Mouse (Mus musculus): ENCODE data around the gene Rps6ka5.
A peak's percentile ranks its signal among the peaks of the same experiment; 100 is the strongest.

The Rps6ka5 gene

DNA sequence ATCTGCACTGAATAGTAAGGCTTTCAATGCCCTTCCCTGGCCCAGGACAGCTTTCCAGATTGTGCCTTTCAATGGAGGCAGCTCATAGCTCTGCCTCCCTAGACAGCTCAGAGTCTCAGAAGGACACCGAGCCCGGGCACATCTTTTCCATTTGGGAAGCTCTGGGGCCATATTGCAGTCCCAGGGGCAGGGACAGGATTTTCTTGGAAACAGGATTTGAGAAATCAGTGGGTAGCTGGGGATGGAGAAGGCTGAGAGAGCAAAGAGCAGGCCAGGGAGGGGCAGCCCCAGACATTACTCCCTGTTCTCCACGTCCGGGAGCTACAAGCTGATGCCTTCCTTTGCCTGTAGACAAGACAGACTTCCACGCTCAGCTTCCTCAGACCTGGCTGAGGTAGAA, 197.1 kb downstream of the Rps6ka5 start:
- DNase-seq (ENCODE audit: low read depth, low spot score): no peak
- H3K36me3 ChIP-seq (ENCODE audit: control insufficient read depth, insufficient read depth, low read length, poor library complexity, severe bottlenecking): no peaks in the 10 kb centered on the region
- H3K27me3 ChIP-seq (ENCODE audit: control insufficient read depth, insufficient read depth, low read length, poor library complexity, severe bottlenecking): no peaks in the 10 kb centered on the region

DNA sequence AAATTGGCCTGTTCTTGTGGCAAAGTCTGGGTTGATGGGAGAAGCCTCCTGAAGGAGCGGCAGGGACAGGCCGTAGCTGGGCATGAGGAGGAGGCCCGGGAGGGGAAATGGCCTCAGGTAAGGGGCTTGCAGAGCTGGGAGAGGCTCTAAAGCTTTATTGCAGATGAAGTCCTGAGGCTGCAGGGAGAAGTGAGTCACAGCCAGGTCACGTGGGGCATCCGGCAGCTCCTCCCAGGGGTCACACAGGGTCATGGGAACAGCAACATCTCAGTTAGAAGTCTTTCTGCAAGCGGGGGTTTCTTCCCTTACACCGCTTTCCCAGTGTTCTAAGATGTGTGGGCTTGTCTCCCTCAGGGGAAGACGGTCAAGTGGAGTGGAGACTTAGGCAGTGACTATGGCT, 197.6 kb downstream of the Rps6ka5 start:
- Histone ChIP-seq H3K36me3 (ENCODE audit: control insufficient read depth, insufficient read depth, low read length, poor library complexity, severe bottlenecking) (no peaks in the 10 kb centered on the region), H3K27me3 (ENCODE audit: control insufficient read depth, insufficient read depth, low read length, poor library complexity, severe bottlenecking) (no peaks in the 10 kb centered on the region)
- DNase-seq (ENCODE audit: low read depth, low spot score): no peak

DNA sequence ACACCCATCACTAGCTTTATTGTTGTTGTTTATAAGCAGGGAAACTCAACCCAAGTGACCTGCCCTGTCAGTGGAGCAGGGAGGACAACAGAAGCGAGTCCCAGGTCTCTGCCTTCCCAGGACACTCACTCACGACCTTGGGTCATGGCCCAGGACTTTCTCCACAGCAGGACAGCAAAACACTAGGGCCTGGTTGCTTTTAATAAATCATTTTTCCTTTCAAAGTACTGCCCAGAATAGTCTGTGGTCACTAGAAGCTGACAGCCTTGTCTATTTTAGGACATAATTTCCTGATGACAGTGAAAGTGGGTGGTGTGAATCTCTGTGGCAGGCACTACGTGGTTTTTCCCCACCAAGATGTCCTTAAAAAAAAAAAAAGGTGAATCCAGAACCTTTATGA, 198.5 kb downstream of the Rps6ka5 start:
- H3K36me3 ChIP-seq (ENCODE audit: control insufficient read depth, insufficient read depth, low read length, poor library complexity, severe bottlenecking): no peaks in the 10 kb centered on the region
- no peak for DNase-seq (ENCODE audit: low read depth, low spot score)
- H3K27me3 ChIP-seq (ENCODE audit: control insufficient read depth, insufficient read depth, low read length, poor library complexity, severe bottlenecking): no peaks in the 10 kb centered on the region

DNA sequence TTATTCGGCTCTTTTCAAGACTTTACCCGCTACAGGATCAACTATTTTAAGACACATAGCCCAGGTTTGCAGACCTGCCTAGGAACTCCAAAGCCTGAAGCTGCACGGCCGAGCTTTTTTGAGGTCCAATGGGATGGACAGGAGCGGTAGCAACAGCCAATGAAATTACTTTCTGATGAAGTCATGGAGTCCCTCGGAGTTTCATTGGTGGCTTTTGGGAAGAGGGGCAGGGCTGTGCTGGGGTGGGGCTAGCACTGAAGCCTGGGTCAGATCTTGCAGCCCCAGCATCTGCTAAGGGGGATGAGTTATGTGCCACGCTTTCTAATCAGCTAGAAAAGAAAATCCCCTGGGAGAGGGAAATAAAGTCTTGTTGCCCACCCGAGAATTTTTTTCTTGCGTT, 199.0 kb downstream of the Rps6ka5 start:
- peak; percentile 82 for DNase-seq (ENCODE audit: low read depth, low spot score)
- no peaks in the 10 kb centered on the region for H3K36me3 ChIP-seq (ENCODE audit: control insufficient read depth, insufficient read depth, low read length, poor library complexity, severe bottlenecking)
- H3K27me3 ChIP-seq (ENCODE audit: control insufficient read depth, insufficient read depth, low read length, poor library complexity, severe bottlenecking): no peaks in the 10 kb centered on the region

DNA sequence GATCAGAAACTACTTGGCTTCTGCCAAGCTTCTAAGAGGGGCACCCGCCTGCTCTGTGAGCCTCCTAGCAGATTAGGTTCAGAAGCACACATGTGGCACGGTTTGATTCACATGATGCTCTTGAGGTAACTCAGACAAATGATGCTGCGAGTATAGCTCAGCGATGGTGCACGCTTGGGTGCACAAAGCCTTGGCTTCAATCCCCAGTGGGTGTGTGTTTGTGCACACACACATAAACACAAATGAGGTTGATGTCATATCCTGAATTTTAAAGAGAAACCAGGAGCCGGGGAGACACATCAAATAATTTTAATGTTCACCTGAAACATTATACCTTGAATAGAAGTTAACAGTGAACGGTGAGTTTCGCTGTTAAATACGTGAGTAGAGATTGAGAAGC, 199.5 kb downstream of the Rps6ka5 start:
- H3K36me3 ChIP-seq (ENCODE audit: control insufficient read depth, insufficient read depth, low read length, poor library complexity, severe bottlenecking): no peaks in the 10 kb centered on the region
- no peaks in the 10 kb centered on the region for H3K27me3 ChIP-seq (ENCODE audit: control insufficient read depth, insufficient read depth, low read length, poor library complexity, severe bottlenecking)
- peak; percentile 67 for DNase-seq (ENCODE audit: low read depth, low spot score)

DNA sequence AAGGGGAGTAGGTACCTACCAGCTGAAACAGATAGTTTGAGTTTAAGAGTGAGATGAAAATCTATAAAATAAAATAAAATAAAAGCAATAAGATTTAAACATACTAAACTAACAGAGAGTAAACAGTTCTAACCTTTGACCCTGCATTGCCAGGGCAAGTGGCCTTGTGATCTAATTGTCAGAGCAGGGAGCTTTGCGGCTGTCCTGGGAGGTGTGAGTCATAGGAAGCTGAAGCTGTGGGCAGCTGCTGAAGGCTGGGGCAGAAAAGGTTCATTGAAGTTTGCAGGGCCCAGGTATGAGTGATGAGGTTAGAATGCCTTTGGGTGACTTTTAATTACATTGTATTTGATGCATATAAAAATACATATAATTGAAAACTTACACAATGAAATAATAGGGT, 200.8 kb downstream of the Rps6ka5 start:
- Histone ChIP-seq H3K36me3 (ENCODE audit: control insufficient read depth, insufficient read depth, low read length, poor library complexity, severe bottlenecking) (no peaks in the 10 kb centered on the region), H3K27me3 (ENCODE audit: control insufficient read depth, insufficient read depth, low read length, poor library complexity, severe bottlenecking) (no peaks in the 10 kb centered on the region)
- DNase-seq (ENCODE audit: low read depth, low spot score): no peak

DNA sequence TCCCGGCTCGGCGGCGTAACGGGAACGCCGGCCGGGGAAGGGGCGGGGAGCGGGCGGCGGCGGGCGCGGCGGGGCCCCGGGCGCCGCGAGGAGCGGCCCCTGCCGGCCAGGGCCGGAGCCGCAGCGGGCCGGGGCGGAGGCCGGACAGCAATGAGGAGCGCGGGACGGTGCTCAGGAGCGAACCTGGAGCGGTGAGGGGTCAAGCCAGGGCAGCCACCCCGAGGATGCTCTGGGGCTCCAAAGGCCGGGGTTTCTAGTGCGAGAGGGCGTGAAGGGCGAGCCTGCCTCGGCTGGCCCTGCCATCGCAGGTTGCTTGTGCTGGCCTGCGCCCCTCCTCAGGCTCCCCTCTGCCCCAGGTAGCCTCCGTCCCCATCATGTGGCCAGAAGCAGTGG, 206.0 kb downstream of the Rps6ka5 start, which contains the start of gene Ttc7b:
Gene Ttc7b (minus strand): TSS at position 33 of the 393 bp plus-strand sequence.
- peak; percentile 62 for DNase-seq (ENCODE audit: low read depth, low spot score)
- Histone ChIP-seq H3K27me3 (ENCODE audit: control insufficient read depth, insufficient read depth, low read length, poor library complexity, severe bottlenecking) (no peaks in the 10 kb centered on the region), H3K36me3 (ENCODE audit: control insufficient read depth, insufficient read depth, low read length, poor library complexity, severe bottlenecking) (no peaks in the 10 kb centered on the region)

DNA sequence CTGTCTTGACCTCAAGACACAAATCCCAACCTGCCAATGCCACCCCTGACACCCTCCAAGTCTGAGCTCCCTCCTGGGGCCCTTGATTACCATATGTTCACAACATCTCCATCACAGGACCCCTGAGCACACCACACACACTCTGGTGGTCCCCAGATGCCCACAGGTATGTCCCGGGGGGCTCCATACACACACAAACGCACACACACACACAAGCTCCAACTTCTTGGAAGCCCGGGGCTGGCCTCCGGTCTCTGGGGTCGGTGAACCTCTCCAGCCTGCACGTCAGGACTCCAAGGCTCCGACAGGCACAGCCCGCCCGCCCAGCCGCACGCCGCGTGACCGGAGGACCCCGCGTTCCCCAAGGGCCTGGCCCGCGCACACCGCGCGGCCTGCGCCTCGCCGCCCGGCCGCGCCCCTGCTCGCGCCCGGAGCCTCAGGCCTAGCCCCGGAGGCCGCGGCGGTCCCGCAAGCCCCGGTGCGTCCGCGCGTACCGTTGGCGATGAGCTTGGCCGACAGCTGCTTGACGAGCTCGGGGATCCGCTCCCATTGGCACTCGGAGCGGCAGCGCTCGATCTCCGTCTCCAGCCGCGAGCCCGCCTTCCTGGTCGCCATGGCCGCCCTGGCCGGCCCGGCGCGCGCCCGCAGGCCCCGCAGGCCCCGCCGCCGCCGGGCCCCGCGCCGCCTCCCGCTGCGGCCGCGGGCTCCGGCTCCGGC, 206.5 kb downstream of the Rps6ka5 start:
- Histone ChIP-seq H3K36me3 (ENCODE audit: control insufficient read depth, insufficient read depth, low read length, poor library complexity, severe bottlenecking) (no peaks in the 10 kb centered on the region), H3K27me3 (ENCODE audit: control insufficient read depth, insufficient read depth, low read length, poor library complexity, severe bottlenecking) (no peaks in the 10 kb centered on the region)
- DNase-seq (ENCODE audit: low read depth, low spot score): peak; percentile 51

DNA sequence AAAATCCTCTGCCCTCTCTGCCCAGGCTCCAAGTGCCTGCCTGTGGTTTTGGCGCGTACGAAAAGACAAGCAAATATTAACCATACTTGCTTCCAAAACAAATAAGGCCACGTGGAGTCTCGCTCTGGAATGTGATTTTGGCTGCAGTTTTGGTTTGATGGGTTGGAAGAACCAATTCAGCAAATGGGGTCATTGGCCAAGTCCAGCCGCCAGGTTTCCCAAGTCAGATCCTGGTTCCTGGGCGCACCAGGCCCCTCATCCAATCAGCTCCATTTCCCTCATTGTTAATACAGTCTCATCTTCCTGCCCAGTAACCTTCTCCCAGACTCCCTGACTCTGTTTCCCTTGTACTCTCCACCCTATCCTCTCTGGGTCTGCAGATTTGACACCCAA, 207.1 kb downstream of the Rps6ka5 start:
- H3K27me3 ChIP-seq (ENCODE audit: control insufficient read depth, insufficient read depth, low read length, poor library complexity, severe bottlenecking): no peaks in the 10 kb centered on the region
- H3K36me3 ChIP-seq (ENCODE audit: control insufficient read depth, insufficient read depth, low read length, poor library complexity, severe bottlenecking): no peaks in the 10 kb centered on the region
- DNase-seq (ENCODE audit: low read depth, low spot score): no peak

DNA sequence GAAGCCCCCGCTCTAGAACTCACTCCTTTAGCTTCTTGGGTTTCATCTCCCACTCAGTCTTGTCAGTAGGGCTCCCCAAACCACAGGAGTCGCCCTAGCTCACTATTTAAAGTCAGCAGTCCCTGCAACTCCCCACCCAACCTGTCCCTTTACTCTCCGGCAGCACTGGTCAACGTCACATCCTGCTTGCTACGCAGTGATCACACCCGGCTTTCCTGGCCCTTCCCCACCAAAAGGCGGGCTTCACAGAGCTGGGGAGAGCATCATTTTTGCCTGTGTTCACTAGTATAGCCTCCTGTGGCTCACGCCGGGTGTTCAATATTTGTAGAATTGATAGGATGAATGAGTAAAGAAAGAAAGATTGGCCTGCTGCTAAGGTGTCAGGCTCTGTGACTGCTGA, 209.4 kb downstream of the Rps6ka5 start:
- no peaks in the 10 kb centered on the region for H3K27me3 ChIP-seq (ENCODE audit: control insufficient read depth, insufficient read depth, low read length, poor library complexity, severe bottlenecking)
- DNase-seq (ENCODE audit: low read depth, low spot score): no peak
- H3K36me3 ChIP-seq (ENCODE audit: control insufficient read depth, insufficient read depth, low read length, poor library complexity, severe bottlenecking): no peaks in the 10 kb centered on the region

DNA sequence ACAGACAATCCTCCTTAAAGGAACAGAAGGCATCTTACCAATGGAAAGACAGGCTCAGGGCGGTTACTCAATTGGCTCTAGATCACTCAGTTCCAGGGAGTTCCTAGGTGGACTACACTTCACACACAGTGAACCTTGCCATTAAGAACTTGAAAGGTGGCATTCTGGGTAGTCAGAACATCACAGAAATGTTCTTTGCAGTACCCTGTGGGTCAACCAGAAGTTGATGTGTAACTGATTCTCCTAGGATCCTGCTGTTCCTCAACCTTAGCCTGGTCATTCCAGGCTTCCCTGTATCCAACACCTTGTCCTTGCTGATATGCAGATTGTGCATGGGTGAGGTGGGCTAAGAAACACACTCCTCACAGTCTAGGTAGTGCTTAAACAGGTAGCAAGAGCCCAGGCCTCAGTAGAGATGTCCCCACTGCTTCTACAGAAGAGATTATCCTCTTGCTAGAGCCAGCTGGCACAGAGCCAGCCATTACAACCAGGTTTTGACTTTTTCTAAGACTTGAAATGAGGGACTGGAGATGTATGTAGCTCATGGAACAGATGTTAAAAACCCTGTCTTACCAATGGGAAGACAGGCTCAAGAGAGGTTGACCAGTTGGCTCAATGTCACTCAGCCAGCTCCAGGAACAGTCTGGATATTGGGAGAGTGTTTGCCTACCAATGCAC, 210.5 kb downstream of the Rps6ka5 start:
- H3K27me3 ChIP-seq (ENCODE audit: control insufficient read depth, insufficient read depth, low read length, poor library complexity, severe bottlenecking): no peaks in the 10 kb centered on the region
- DNase-seq (ENCODE audit: low read depth, low spot score): no peak
- no peaks in the 10 kb centered on the region for H3K36me3 ChIP-seq (ENCODE audit: control insufficient read depth, insufficient read depth, low read length, poor library complexity, severe bottlenecking)

DNA sequence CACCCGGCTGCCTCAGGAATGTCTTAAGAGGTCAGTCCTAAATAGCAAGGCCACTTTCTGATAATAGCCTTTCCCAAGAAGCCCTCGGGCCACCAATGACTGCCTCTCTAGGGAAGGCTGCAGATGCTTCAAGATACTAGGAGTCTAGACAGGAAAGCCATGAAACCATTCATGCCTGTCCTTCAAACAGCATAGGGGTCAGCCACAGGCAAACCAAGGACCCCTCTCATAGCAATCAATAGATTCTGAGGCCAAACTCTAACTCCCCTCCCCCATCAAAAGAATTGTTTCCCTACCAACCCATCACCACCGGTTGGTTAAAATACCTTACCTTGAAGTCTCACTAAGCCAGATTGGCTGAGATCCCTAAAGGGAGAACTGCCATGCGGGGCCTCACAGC, 211.3 kb downstream of the Rps6ka5 start:
- Histone ChIP-seq H3K36me3 (ENCODE audit: control insufficient read depth, insufficient read depth, low read length, poor library complexity, severe bottlenecking) (no peaks in the 10 kb centered on the region), H3K27me3 (ENCODE audit: control insufficient read depth, insufficient read depth, low read length, poor library complexity, severe bottlenecking) (no peaks in the 10 kb centered on the region)
- DNase-seq (ENCODE audit: low read depth, low spot score): no peak

DNA sequence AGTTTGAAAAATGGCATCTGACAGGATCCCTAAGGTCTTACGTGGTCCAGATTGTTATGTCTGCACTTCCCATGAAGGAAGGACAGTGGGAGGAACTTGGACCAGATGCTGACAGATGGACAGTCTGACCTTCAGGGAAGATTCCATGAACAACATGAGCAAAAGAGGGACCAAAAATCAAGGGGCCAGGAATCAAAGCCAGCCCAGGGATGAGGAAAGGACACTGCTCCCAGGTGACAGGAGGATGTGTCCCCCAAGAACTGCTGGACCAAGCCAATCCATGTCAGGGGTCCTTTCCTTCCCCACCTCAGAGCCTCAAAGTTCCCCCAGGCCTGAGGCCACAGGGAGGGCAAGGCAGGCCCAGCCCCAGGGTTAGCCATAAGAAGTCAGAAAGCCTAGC, 212.2 kb downstream of the Rps6ka5 start:
- DNase-seq (ENCODE audit: low read depth, low spot score): no peak
- Histone ChIP-seq H3K27me3 (ENCODE audit: control insufficient read depth, insufficient read depth, low read length, poor library complexity, severe bottlenecking) (no peaks in the 10 kb centered on the region), H3K36me3 (ENCODE audit: control insufficient read depth, insufficient read depth, low read length, poor library complexity, severe bottlenecking) (no peaks in the 10 kb centered on the region)

DNA sequence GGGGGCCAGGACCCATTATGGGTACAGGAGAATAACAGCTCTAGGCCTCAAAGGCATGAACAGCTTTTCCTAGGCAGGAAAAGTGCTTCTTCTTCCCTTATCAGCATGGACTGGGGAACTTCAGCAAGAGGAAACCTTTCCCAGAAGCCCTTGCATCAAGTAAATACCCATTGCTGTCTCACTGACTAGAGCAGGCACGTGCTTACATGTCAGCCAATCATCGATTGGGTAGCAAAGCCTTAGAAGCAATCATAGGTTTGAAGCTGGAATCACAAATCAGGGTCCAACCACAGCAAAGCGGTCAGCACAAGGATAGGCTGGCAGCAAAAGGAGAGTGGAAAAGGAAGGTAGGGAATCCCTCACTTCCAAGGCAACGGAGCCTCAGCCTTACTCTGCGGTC, 213.7 kb downstream of the Rps6ka5 start:
- no peak for DNase-seq (ENCODE audit: low read depth, low spot score)
- Histone ChIP-seq H3K36me3 (ENCODE audit: control insufficient read depth, insufficient read depth, low read length, poor library complexity, severe bottlenecking) (no peaks in the 10 kb centered on the region), H3K27me3 (ENCODE audit: control insufficient read depth, insufficient read depth, low read length, poor library complexity, severe bottlenecking) (no peaks in the 10 kb centered on the region)

DNA sequence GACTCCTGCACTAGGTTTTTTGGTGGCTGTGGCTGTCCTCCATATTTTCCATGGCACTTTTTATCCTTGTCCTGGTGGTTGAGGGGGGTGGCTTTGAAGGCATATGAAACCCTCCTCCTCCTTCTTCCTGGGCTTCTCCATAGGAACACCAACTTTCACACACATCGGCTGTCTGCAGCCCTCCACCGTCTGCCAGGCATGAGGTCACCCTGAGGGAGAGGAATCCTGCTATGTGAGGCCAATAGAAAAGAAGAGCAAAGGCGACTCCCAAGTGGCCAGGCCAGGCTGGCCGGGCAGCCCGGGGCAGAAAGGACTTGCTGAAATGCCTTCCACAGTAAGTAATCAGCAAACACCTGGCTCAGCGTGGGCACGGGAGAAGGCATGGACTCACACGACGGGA, 214.1 kb downstream of the Rps6ka5 start:
- Histone ChIP-seq H3K27me3 (ENCODE audit: control insufficient read depth, insufficient read depth, low read length, poor library complexity, severe bottlenecking) (no peaks in the 10 kb centered on the region), H3K36me3 (ENCODE audit: control insufficient read depth, insufficient read depth, low read length, poor library complexity, severe bottlenecking) (no peaks in the 10 kb centered on the region)
- DNase-seq (ENCODE audit: low read depth, low spot score): no peak
